Mouse (Mus musculus) small intestine, adult 2 months (tissue): ENCODE measurements around the gene Phactr1.

Experiments used
- CTCF ChIP-seq: fragments of 200-500 bp; IDR thresholded peaks from 2 replicates; pipeline ENCODE4 v1.5.1; 2012; ENCODE audit warnings: low read depth, mild to moderate bottlenecking, control low read depth, inconsistent platforms, low read length, moderate library complexity, mixed read lengths; ENCODE audit not compliant: insufficient replicate concordance, insufficient read length; ENCODE audit errors: extremely low read depth
- POLR2A ChIP-seq: fragments of 200-500 bp; IDR thresholded peaks from 2 replicates; pipeline ENCODE4 v1.6.1; 2012; ENCODE audit warnings: low read depth, mild to moderate bottlenecking, control low read depth, inconsistent platforms, low read length, moderate library complexity

DNA sequence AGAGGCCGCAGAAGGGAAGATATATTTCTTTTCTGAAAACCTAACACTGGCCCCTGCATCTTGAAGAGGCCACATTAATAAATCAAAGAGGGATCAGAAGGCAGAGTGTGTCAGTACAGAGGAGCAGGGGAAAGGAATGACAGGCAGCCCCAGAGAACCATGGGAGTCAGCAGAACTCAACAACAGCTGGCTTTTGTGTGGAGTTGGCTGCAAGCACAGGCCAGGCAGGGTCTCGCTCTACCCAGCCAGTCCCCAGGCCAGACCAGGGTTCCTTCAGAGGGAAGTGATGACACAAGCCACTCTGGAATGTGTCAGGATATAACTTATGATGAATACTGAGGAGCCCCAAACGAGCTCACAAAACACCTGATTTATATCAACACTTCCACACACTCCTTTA lies 479.0 kb downstream of the Phactr1 start:
- TF ChIP-seq CTCF: no peak
- TF ChIP-seq POLR2A: no peak
